Mouse (Mus musculus) right cerebral cortex, postnatal 4 days (tissue): Measurements from ENCODE around the gene Atp6v0a1.

Experiments used
- DNase-seq: peaks from one replicate; pipeline ENCODE4 v3.0.0-alpha.2; 2022

Gene Atp6v0a1

GRCm38 (mm10) chr11:101030136-101030807, 21.0 kb downstream of the Atp6v0a1 start:
- DNase-seq = no peak

DNA sequence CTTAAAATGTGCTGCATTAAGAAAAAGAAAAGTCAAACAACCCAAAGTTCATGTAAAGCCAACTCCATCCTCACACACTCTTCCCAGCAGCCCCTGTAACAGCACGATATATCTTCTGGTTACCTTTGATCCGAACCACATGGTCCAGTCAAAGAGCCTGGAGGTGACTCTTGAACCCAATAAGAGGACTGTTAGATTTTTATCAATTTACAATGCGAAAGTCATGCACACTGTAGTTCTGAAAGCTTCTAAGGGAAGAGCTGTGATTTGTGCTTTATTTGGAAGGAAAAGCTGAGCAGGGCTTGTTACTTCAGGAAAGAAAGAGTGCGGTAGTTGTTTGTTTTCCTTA, 21.5 kb downstream of the Atp6v0a1 start:
- no peak for DNase-seq

- no peak for DNase-seq
Measured at GRCm38 (mm10) chr11:101031470-101031869, 22.2 kb downstream of the Atp6v0a1 start.

GRCm38 (mm10) chr11:101033856-101034500, 24.7 kb downstream of the Atp6v0a1 start:
- no peak for DNase-seq

GRCm38 (mm10) chr11:101034614-101035327, 25.5 kb downstream of the Atp6v0a1 start:
- no peak for DNase-seq

DNA sequence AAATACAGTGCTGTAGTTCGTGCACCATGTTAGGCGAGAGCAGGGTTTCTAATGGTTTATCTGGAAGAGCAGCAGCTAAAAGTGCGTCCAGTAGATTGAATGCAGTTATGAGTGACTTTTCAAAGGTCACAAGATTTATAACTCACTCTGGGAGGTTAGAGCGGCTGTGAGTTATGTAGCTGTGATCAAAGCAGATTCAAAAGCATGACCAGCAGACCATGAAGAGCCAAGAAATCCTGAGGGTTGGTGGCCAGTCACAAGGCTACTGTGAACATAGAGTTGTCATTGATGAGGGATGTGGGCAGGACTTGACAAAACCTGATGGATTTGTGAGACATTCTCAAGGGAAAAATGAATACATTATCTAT, 26.1 kb downstream of the Atp6v0a1 start:
- no peak for DNase-seq

GRCm38 (mm10) chr11:101037795-101038194, 28.5 kb downstream of the Atp6v0a1 start:
- no peak for DNase-seq

DNA sequence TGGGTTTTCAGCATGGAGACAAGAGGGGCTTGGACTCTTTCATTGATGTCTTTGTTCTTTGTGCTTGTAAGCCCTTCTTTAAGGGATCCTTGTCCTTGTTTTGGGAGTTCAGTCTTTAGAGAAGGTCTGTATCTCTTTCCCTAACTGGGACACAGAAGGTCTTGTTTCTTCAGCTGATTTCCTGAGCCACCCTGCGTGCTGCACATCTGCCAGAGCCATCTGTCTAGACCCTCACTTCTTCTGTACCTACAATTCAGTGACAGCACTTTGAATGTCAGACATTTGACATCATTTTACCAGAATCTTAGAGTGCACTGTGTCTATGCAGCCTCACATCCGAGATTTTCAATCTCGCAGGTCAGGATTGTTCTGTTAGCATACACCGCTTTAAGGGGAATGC, 36.6 kb downstream of the Atp6v0a1 start:
- no peak for DNase-seq

DNA sequence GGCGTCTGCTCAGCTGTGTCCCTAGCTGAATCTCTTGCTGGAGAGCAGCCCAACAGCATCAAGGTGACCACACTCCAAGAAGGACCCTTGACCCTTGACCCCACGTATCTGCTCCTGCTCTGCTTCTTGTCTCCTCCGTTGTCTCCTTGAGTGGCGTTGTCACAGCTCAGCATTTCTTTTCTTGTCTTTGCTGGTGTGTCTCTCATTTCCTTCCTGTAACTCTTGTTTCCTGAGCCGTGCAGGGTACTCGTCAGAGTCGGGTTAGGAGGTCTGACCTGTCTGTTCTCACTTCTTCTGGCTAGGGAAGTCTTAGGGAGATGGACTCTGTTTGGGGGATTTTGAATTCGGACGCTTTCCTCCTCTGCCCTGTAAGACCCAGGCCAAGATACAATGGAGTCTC, 37.2 kb downstream of the Atp6v0a1 start:
- DNase-seq = no peak

DNA sequence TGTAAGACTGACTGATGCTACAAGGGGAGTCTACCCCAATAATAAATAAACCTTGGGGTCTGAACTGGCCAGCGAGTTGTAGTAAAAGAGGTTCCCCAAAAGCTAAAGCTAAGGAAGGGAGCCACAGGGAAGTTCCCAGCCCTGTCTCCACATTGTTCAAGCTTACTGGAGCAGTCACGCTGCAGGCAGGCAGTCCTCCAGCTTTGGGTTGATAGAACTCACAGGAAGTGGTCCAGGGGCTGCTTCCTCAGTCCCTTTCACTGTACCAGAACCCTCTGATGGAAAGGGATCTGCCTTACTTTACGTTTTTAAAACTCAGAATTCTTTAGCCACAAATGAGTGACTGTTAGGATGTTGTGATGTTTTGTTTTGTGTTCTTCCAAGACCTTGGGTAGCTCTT, 38.2 kb downstream of the Atp6v0a1 start:
- DNase-seq = no peak

GRCm38 (mm10) chr11:101050359-101050758, 41.1 kb downstream of the Atp6v0a1 start:
- DNase-seq = no peak

DNA sequence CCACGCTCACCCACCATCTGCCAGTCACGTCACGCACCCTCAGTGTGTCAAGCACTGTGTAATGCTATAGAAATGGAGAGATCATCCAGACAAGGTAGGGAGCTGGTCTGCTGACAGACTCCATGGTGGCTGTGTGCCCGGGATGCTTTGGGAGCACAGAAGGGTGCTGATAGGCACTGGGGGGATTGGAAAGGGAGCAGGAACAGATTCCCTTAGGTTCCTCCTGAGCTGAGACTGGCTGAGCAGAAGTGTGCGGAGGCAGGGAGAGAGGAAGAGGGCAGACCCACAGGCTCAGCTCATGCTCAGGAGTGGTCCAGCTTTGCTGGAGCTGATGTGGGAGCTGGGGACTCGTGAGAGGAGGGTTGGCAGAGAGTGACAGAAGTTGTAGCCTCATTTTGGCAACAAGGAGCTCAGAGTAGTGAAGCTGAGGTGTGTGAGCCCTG, 41.8 kb downstream of the Atp6v0a1 start:
- DNase-seq = no peak

DNA sequence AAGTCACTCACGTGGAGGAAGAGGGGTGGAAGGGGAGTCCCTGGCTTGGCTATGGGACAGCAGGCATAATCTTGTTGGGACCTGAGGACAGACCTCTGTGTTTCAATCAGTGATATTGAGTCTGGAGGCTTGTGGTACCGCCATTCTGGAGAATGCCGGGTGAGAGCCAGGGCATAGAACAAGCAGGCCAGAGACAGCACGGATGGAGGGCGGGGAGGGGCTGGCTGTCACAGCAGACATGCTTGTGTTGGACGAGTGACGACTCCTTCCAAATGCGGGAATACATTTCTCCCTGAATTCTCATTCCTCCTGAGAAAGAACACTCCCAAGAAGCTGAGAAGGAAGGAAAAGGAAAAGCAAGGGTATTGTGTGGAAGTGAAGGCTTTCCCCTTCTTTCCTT, 42.4 kb downstream of the Atp6v0a1 start:
- DNase-seq = no peak

GRCm38 (mm10) chr11:101052751-101053473, 43.7 kb downstream of the Atp6v0a1 start:
- no peak for DNase-seq

DNA sequence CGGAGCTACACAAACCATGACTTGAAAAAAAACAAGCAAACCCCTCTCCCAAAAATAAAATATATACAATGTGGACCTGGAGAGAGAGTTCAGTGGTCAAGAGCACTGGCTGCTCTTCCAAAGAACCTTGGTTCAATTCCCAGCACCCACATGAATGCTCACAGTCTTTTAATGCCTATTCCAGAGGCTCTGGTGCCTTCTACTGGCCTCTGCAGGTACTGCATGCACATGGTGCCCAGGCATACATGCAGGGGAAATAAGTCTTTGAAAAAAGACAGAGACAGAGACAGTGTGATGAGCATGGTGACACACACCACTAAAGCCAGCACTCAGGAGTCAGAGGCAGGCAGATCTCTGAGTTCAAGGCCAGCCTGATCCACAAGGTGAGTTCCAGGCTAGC, 44.7 kb downstream of the Atp6v0a1 start:
- no peak for DNase-seq

- DNase-seq = no peak
Measured at GRCm38 (mm10) chr11:101055418-101055817, 46.2 kb downstream of the Atp6v0a1 start.

DNA sequence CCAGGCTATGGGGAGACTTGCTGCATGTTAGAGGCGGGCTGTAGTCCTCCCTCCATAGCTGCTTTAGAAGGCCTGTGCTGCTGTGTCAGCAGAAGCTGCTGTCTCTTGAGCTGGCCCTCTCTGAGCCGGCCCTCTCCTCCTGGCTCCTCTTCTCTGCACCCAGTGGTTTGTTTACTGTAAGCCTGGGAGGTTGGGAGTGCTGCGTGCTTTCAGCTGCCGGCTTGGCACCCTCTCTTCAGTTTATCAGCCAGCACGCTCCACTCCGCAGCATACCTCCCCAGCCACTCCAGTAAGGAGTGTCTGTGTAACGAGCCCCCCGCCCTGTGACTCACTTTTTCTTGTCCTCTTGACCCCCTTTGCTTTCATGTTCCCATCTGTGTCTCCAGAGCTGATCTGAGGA, 47.6 kb downstream of the Atp6v0a1 start:
- no peak for DNase-seq

DNA sequence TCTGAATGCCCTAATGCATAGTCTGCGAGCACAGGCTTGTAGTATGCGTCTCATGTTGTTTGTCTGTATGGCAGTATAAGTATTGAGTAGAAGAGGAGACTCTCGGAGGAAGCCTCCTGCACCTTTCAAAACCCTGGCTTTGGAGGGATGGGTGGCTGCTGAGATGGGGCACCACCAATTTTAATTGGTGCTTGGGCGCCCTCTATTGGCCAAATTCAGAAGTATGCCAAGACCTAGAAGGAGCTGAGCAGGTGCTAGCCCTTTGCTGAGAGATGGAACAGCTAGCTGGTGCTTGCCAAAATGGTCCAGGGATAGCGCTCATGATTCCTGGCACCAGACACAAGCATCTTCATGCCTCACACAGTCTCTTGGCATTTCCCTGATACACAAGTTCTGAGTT, 48.6 kb downstream of the Atp6v0a1 start:
- peak; percentile 88 for DNase-seq

GRCm38 (mm10) chr11:101058726-101059125, 49.5 kb downstream of the Atp6v0a1 start:
- no peak for DNase-seq

- no peak for DNase-seq
Measured at GRCm38 (mm10) chr11:101059473-101059872, 50.2 kb downstream of the Atp6v0a1 start.

DNA sequence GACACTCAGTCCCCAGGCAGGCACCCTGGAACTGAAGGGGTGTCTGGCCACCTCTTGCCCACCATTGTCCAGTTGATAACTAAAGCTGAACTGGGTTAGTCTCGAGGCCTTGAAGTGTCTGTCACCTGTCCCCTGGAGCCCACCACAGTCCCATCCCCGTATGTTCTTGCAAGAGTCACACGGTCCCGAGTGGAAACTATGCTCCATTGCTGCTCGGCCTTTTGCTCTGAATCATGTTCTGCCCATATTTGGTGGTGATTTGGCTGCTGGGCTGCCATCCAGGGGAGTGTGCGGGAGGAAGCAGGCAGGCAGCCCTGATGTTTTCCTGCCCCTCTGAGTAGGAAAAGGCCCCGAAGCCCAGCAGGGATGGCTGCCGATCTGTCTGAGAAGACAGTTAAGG, 50.9 kb downstream of the Atp6v0a1 start:
- no peak for DNase-seq

DNA sequence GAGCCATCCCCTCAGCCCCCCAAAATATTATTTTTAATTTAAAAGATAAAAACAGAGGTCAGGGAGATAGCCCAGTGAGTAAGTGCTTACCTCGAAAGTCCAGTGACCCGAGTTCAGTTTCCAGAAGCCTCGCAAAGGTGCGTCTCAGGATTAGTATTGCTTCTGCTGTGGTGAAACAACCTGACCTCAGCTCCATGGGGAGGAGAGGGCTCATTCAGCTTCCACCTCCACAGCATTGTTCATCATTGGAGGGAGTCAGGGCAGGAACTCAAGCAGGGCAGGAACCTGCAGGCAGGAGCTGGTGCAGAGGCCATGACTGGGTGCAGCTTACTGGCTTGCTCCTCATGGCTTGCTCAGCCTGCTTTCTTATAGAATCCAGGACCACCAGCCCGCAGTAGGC, 51.8 kb downstream of the Atp6v0a1 start:
- no peak for DNase-seq

GRCm38 (mm10) chr11:101062165-101062884, 53.1 kb downstream of the Atp6v0a1 start:
- no peak for DNase-seq
